Mouse (Mus musculus): Measurements from ENCODE around the gene Vps51. TPM values are rescaled to one million over a fixed set of nuclear protein-coding genes. Genes with fewer than 3 reads are reported as not detected.

Vps51 gene
- total RNA-seq, 1 experiment = 36.9 TPM

GRCm38 (mm10) chr19:6079983-6080480, 3.0 kb upstream of the Vps51 start, which contains the start of gene Tmem262:
TSS of gene Tmem262 (plus strand) at chr19:6080033.
- TF ChIP-seq ZNF384 (IDR thresholded peaks at IDR 0.05; ENCODE audit: low read depth, low read length) = no peak
- TF ChIP-seq ZC3H11A (IDR thresholded peaks at IDR 0.05; ENCODE audit: borderline replicate concordance, low read depth, low read length) = no peak
- TF ChIP-seq HCFC1 (IDR thresholded peaks at IDR 0.05; ENCODE audit: borderline replicate concordance, insufficient read depth, low read length) = no peak
- no peak for TF ChIP-seq CHD2 (IDR thresholded peaks at IDR 0.05; ENCODE audit: low read depth, low read length)
- TF ChIP-seq MAFK (IDR thresholded peaks at IDR 0.05; ENCODE audit: insufficient read depth, low read depth, low read length) = no peak
- Histone ChIP-seq H3K4me3 (ENCODE audit: insufficient read depth in 1 of 2, low read depth in 1 of 2, low read length in 2 of 2, poor library complexity in 1 of 2, severe bottlenecking in 1 of 2) (no peak within 1 kb of the TSS), H3K27ac (ENCODE audit: insufficient read depth, low read depth, low read length, poor library complexity, severe bottlenecking) (no peak within 1 kb of the TSS), H3K4me1 (ENCODE audit: control insufficient read depth in 2 of 2, insufficient read depth in 2 of 2, low read length in 2 of 2, poor library complexity in 1 of 2) (peaks cover 1 to 5% of the 10 kb centered on the region in 2 experiments; a peak in 1 of 4 replicates), H3K9ac (ENCODE audit: insufficient read depth, low read depth, low read length, poor library complexity, severe bottlenecking) (no peak within 1 kb of the TSS), H3K9me3 (ENCODE audit: control insufficient read depth, insufficient read depth, low read depth, low read length) (no peaks in the 10 kb centered on the region), H3K36me3 (ENCODE audit: control insufficient read depth, insufficient read depth, low read length, poor library complexity, severe bottlenecking) (peaks cover 18% of the 10 kb centered on the region)
- no peak for DNase-seq (ENCODE audit: low read depth, low spot score)
- in situ Hi-C loops (cut with MboI; ENCODE audit: low sequenced_read_pairs in 2 of 2, unreplicated experiment in 2 of 2) = no loop called here

- Histone ChIP-seq H3K4me3 (ENCODE audit: insufficient read depth in 1 of 2, low read depth in 1 of 2, low read length in 2 of 2, poor library complexity in 1 of 2, severe bottlenecking in 1 of 2) (no peak overlapping the region), H3K27ac (ENCODE audit: insufficient read depth, low read depth, low read length, poor library complexity, severe bottlenecking) (no peak overlapping the region), H3K9me3 (ENCODE audit: control insufficient read depth, insufficient read depth, low read depth, low read length) (no peaks in the 10 kb centered on the region), H3K9ac (ENCODE audit: insufficient read depth, low read depth, low read length, poor library complexity, severe bottlenecking) (no peak overlapping the region), H3K4me1 (ENCODE audit: control insufficient read depth in 2 of 2, insufficient read depth in 2 of 2, low read length in 2 of 2, poor library complexity in 1 of 2) (peaks cover 1 to 6% of the 10 kb centered on the region in 2 experiments; a peak in 1 of 4 replicates), H3K36me3 (ENCODE audit: control insufficient read depth, insufficient read depth, low read length, poor library complexity, severe bottlenecking) (peaks cover 3% of the 10 kb centered on the region; the same call in 1 of the 2 replicates)
- in situ Hi-C loops (cut with MboI; ENCODE audit: low sequenced_read_pairs in 2 of 2, unreplicated experiment in 2 of 2) = no loop called here
- no peak for TF ChIP-seq HCFC1 (IDR thresholded peaks at IDR 0.05; ENCODE audit: borderline replicate concordance, insufficient read depth, low read length)
- no peak for TF ChIP-seq CHD2 (IDR thresholded peaks at IDR 0.05; ENCODE audit: low read depth, low read length)
- DNase-seq (ENCODE audit: low read depth, low spot score) = no peak
These were observed 3.1 kb downstream of the Vps51 start for GRCm38 (mm10) chr19:6073889-6074288.

- Histone ChIP-seq H3K9ac (ENCODE audit: insufficient read depth, low read depth, low read length, poor library complexity, severe bottlenecking) (peak overlapping the region; percentile 33), H3K4me3 (ENCODE audit: insufficient read depth in 1 of 2, low read depth in 1 of 2, low read length in 2 of 2, poor library complexity in 1 of 2, severe bottlenecking in 1 of 2) (peak overlapping the region; percentile 41 to 65), H3K9me3 (ENCODE audit: control insufficient read depth, insufficient read depth, low read depth, low read length) (no peaks in the 10 kb centered on the region), H3K27ac (ENCODE audit: insufficient read depth, low read depth, low read length, poor library complexity, severe bottlenecking) (no peak overlapping the region), H3K36me3 (ENCODE audit: control insufficient read depth, insufficient read depth, low read length, poor library complexity, severe bottlenecking) (peaks cover 3% of the 10 kb centered on the region; the same call in 1 of the 2 replicates), H3K4me1 (ENCODE audit: control insufficient read depth in 2 of 2, insufficient read depth in 2 of 2, low read length in 2 of 2, poor library complexity in 1 of 2) (peaks cover 0 to 12% of the 10 kb centered on the region in 2 experiments; a peak in 1 of 4 replicates)
- in situ Hi-C loops (cut with MboI; ENCODE audit: low sequenced_read_pairs in 2 of 2, unreplicated experiment in 2 of 2) = no loop called here
- TF ChIP-seq MAFK (IDR thresholded peaks at IDR 0.05; ENCODE audit: insufficient read depth, low read depth, low read length) (no peak), CHD2 (IDR thresholded peaks at IDR 0.05; ENCODE audit: low read depth, low read length) (no peak), ZC3H11A (IDR thresholded peaks at IDR 0.05; ENCODE audit: borderline replicate concordance, low read depth, low read length) (no peak), ZNF384 (IDR thresholded peaks at IDR 0.05; ENCODE audit: low read depth, low read length) (no peak), HCFC1 (IDR thresholded peaks at IDR 0.05; ENCODE audit: borderline replicate concordance, insufficient read depth, low read length) (no peak)
- no peak for DNase-seq (ENCODE audit: low read depth, low spot score)
These were observed 5.8 kb downstream of the Vps51 start for GRCm38 (mm10) chr19:6071261-6071660.

GRCm38 (mm10) chr19:6070571-6071250, 6.3 kb downstream of the Vps51 start:
- TF ChIP-seq ZNF384 (IDR thresholded peaks at IDR 0.05; ENCODE audit: low read depth, low read length) (no peak), ZC3H11A (IDR thresholded peaks at IDR 0.05; ENCODE audit: borderline replicate concordance, low read depth, low read length) (no peak), MAFK (IDR thresholded peaks at IDR 0.05; ENCODE audit: insufficient read depth, low read depth, low read length) (no peak), HCFC1 (IDR thresholded peaks at IDR 0.05; ENCODE audit: borderline replicate concordance, insufficient read depth, low read length) (no peak), CHD2 (IDR thresholded peaks at IDR 0.05; ENCODE audit: low read depth, low read length) (no peak)

More at GRCm38 (mm10) chr19:6070571-6071250, 6.3 kb downstream of the Vps51 start:
- no peak for DNase-seq (ENCODE audit: low read depth, low spot score)
- Histone ChIP-seq H3K4me1 (ENCODE audit: control insufficient read depth in 2 of 2, insufficient read depth in 2 of 2, low read length in 2 of 2, poor library complexity in 1 of 2) (peaks cover 0 to 11% of the 10 kb centered on the region in 2 experiments; a peak in 1 of 4 replicates), H3K27ac (ENCODE audit: insufficient read depth, low read depth, low read length, poor library complexity, severe bottlenecking) (no peak overlapping the region), H3K9me3 (ENCODE audit: control insufficient read depth, insufficient read depth, low read depth, low read length) (no peaks in the 10 kb centered on the region), H3K9ac (ENCODE audit: insufficient read depth, low read depth, low read length, poor library complexity, severe bottlenecking) (peak overlapping the region; percentile 33), H3K36me3 (ENCODE audit: control insufficient read depth, insufficient read depth, low read length, poor library complexity, severe bottlenecking) (peaks cover 3% of the 10 kb centered on the region; the same call in 1 of the 2 replicates), H3K4me3 (ENCODE audit: insufficient read depth in 1 of 2, low read depth in 1 of 2, low read length in 2 of 2, poor library complexity in 1 of 2, severe bottlenecking in 1 of 2) (peak overlapping the region; percentile 44 to 65)
- in situ Hi-C loops (cut with MboI; ENCODE audit: low sequenced_read_pairs in 2 of 2, unreplicated experiment in 2 of 2) = no loop called here

Measured in ES-E14 (cell line).